Mouse (Mus musculus): ENCODE data around the gene Cyb561. TPM values are rescaled to one million over a fixed set of nuclear protein-coding genes. Genes with fewer than 3 reads are reported as not detected.
A peak's percentile ranks its signal among the peaks of the same experiment; 100 is the strongest.

Gene Cyb561
- polyA plus RNA-seq, 1 experiment from 2014 or later: 63.8 TPM

- no peak for ATAC-seq
- Histone ChIP-seq H3K27me3 (replicated peaks; ENCODE audit: control insufficient read depth, insufficient read depth, low read length) (no peaks in the 10 kb centered on the region), H3K4me2 (ENCODE audit: low read length) (no peak overlapping the region), H3K36me3 (ENCODE audit: control insufficient read depth, insufficient read depth, low read length) (0 out of 2 replicates have a peak, but pooled peaks cover 2% of the 10 kb centered on the region), H3K27ac (ENCODE audit: low read depth, low read length) (no peak overlapping the region; the same call in 1 of the 2 replicates), H3K4me1 (ENCODE audit: control insufficient read depth, insufficient read depth, low read depth, low read length) (no peaks in the 10 kb centered on the region; the same call in 1 of the 2 replicates), H3K9ac (ENCODE audit: low read depth, low read length) (no peak overlapping the region), H3K9me3 (ENCODE audit: control insufficient read depth, low read length) (no peaks in the 10 kb centered on the region), H3K4me3 (ENCODE audit: low read length) (no peak overlapping the region)
- 24% methylated on average over 6 of the region's 6 CpGs for whole genome bisulfite sequencing
Measured at GRCm38 (mm10) chr11:105934816-105935215, 18.3 kb downstream of the Cyb561 start.

- Histone ChIP-seq H3K4me2 (ENCODE audit: low read length) (no peak overlapping the region), H3K27me3 (replicated peaks; ENCODE audit: control insufficient read depth, insufficient read depth, low read length) (no peaks in the 10 kb centered on the region), H3K27ac (ENCODE audit: low read depth, low read length) (no peak overlapping the region; the same call in 1 of the 2 replicates), H3K9ac (ENCODE audit: low read depth, low read length) (no peak overlapping the region), H3K4me1 (ENCODE audit: control insufficient read depth, insufficient read depth, low read depth, low read length) (no peaks in the 10 kb centered on the region; the same call in 1 of the 2 replicates), H3K9me3 (ENCODE audit: control insufficient read depth, low read length) (no peaks in the 10 kb centered on the region), H3K36me3 (ENCODE audit: control insufficient read depth, insufficient read depth, low read length) (0 out of 2 replicates have a peak, but pooled peaks cover 2% of the 10 kb centered on the region), H3K4me3 (ENCODE audit: low read length) (no peak overlapping the region)
- 78% methylated on average over 5 of the region's 5 CpGs for WGBS
- no peak for ATAC-seq
Measured at GRCm38 (mm10) chr11:105934303-105934711, 18.8 kb downstream of the Cyb561 start.

- 90% methylated on average over 8 of the region's 8 CpGs for WGBS
- no peak for ATAC-seq
- no peak overlapping the region for H3K4me2 ChIP-seq (ENCODE audit: low read length)
- no peak overlapping the region for H3K27ac ChIP-seq (ENCODE audit: low read depth, low read length)
- no peaks in the 10 kb centered on the region for H3K9me3 ChIP-seq (ENCODE audit: control insufficient read depth, low read length)
- H3K27me3 ChIP-seq (replicated peaks; ENCODE audit: control insufficient read depth, insufficient read depth, low read length): no peaks in the 10 kb centered on the region
- no peak overlapping the region for H3K9ac ChIP-seq (ENCODE audit: low read depth, low read length)
- H3K4me1 ChIP-seq (ENCODE audit: control insufficient read depth, insufficient read depth, low read depth, low read length): no peaks in the 10 kb centered on the region; the same call in 1 of the 2 replicates
- no peak overlapping the region for H3K4me3 ChIP-seq (ENCODE audit: low read length)
- H3K36me3 ChIP-seq (ENCODE audit: control insufficient read depth, insufficient read depth, low read length): 0 out of 2 replicates have a peak, but pooled peaks cover 2% of the 10 kb centered on the region
Measured at GRCm38 (mm10) chr11:105933746-105934145, 19.4 kb downstream of the Cyb561 start.

- Histone ChIP-seq H3K4me2 (ENCODE audit: low read length) (no peak overlapping the region), H3K9ac (ENCODE audit: low read depth, low read length) (no peak overlapping the region), H3K27ac (ENCODE audit: low read depth, low read length) (no peak overlapping the region), H3K4me3 (ENCODE audit: low read length) (no peak overlapping the region), H3K4me1 (ENCODE audit: control insufficient read depth, insufficient read depth, low read depth, low read length) (no peaks in the 10 kb centered on the region; the same call in 1 of the 2 replicates), H3K36me3 (ENCODE audit: control insufficient read depth, insufficient read depth, low read length) (0 out of 2 replicates have a peak, but pooled peaks cover 2% of the 10 kb centered on the region), H3K27me3 (replicated peaks; ENCODE audit: control insufficient read depth, insufficient read depth, low read length) (no peaks in the 10 kb centered on the region), H3K9me3 (ENCODE audit: control insufficient read depth, low read length) (no peaks in the 10 kb centered on the region)
- no peak for ATAC-seq
- 76% methylated on average over 3 of the region's 3 CpGs for WGBS
Measured at GRCm38 (mm10) chr11:105931380-105931779, 21.8 kb downstream of the Cyb561 start.

GRCm38 (mm10) chr11:105928171-105928570 lies 25.0 kb downstream of the Cyb561 start:
- WGBS: 63% methylated on average over 5 of the region's 5 CpGs

GRCm38 (mm10) chr11:105927065-105928030 lies 25.8 kb downstream of the Cyb561 start:
- no peaks in the 10 kb centered on the region for H3K27me3 ChIP-seq (replicated peaks; ENCODE audit: control insufficient read depth, insufficient read depth, low read length)
- H3K4me3 ChIP-seq (ENCODE audit: low read length): no peak overlapping the region
- H3K27ac ChIP-seq (ENCODE audit: low read depth, low read length): no peak overlapping the region
- ATAC-seq: peak; percentile 84
- H3K9ac ChIP-seq (ENCODE audit: low read depth, low read length): no peak overlapping the region
- peaks cover 15% of the 10 kb centered on the region; the same call in 1 of the 2 replicates for H3K36me3 ChIP-seq (ENCODE audit: control insufficient read depth, insufficient read depth, low read length)
- H3K9me3 ChIP-seq (ENCODE audit: control insufficient read depth, low read length): no peaks in the 10 kb centered on the region
- H3K4me1 ChIP-seq (ENCODE audit: control insufficient read depth, insufficient read depth, low read depth, low read length): no peaks in the 10 kb centered on the region
- WGBS: 55% methylated on average over 14 of the region's 14 CpGs
- no peak overlapping the region for H3K4me2 ChIP-seq (ENCODE audit: low read length)

More at GRCm38 (mm10) chr11:105928171-105928570, 25.0 kb downstream of the Cyb561 start:
- Histone ChIP-seq H3K9ac (ENCODE audit: low read depth, low read length) (no peak overlapping the region), H3K4me1 (ENCODE audit: control insufficient read depth, insufficient read depth, low read depth, low read length) (no peaks in the 10 kb centered on the region), H3K36me3 (ENCODE audit: control insufficient read depth, insufficient read depth, low read length) (peaks cover 7% of the 10 kb centered on the region; the same call in 1 of the 2 replicates), H3K9me3 (ENCODE audit: control insufficient read depth, low read length) (no peaks in the 10 kb centered on the region), H3K4me2 (ENCODE audit: low read length) (no peak overlapping the region), H3K4me3 (ENCODE audit: low read length) (no peak overlapping the region), H3K27me3 (replicated peaks; ENCODE audit: control insufficient read depth, insufficient read depth, low read length) (no peaks in the 10 kb centered on the region), H3K27ac (ENCODE audit: low read depth, low read length) (no peak overlapping the region)
- no peak for ATAC-seq

- H3K4me3 ChIP-seq (ENCODE audit: low read length): no peak overlapping the region
- no peaks in the 10 kb centered on the region for H3K4me1 ChIP-seq (ENCODE audit: control insufficient read depth, insufficient read depth, low read depth, low read length)
- ATAC-seq: no peak
- no peak overlapping the region for H3K27ac ChIP-seq (ENCODE audit: low read depth, low read length)
- no peaks in the 10 kb centered on the region for H3K27me3 ChIP-seq (replicated peaks; ENCODE audit: control insufficient read depth, insufficient read depth, low read length)
- peaks cover 36% of the 10 kb centered on the region for H3K36me3 ChIP-seq (ENCODE audit: control insufficient read depth, insufficient read depth, low read length)
- 80% methylated on average over 20 of the region's 20 CpGs for WGBS
- no peak overlapping the region for H3K9ac ChIP-seq (ENCODE audit: low read depth, low read length)
- no peaks in the 10 kb centered on the region for H3K9me3 ChIP-seq (ENCODE audit: control insufficient read depth, low read length)
- no peak overlapping the region for H3K4me2 ChIP-seq (ENCODE audit: low read length)
Measured at GRCm38 (mm10) chr11:105922769-105923663, 30.1 kb downstream of the Cyb561 start.

GRCm38 (mm10) chr11:105921275-105921674 lies 31.9 kb downstream of the Cyb561 start:
- Histone ChIP-seq H3K4me2 (ENCODE audit: low read length) (no peak overlapping the region), H3K4me3 (ENCODE audit: low read length) (no peak overlapping the region), H3K9me3 (ENCODE audit: control insufficient read depth, low read length) (no peaks in the 10 kb centered on the region), H3K36me3 (ENCODE audit: control insufficient read depth, insufficient read depth, low read length) (peaks cover 41% of the 10 kb centered on the region), H3K27ac (ENCODE audit: low read depth, low read length) (no peak overlapping the region), H3K27me3 (replicated peaks; ENCODE audit: control insufficient read depth, insufficient read depth, low read length) (no peaks in the 10 kb centered on the region), H3K9ac (ENCODE audit: low read depth, low read length) (no peak overlapping the region), H3K4me1 (ENCODE audit: control insufficient read depth, insufficient read depth, low read depth, low read length) (no peaks in the 10 kb centered on the region)
- ATAC-seq: no peak
- 99% methylated on average over 5 of the region's 5 CpGs for WGBS
